Mouse (Mus musculus) heart, adult 2 months (tissue): ENCODE measurements at regions not wholly inside any gene's neighbourhood (a gene's known extent, or its start where the extent isn't known, plus 50 kb on each side); places are given as distances from the start of the nearest gene placed in this dataset.

Experiments used
- CTCF ChIP-seq: fragments of 200-600 bp; IDR thresholded peaks from 2 replicates; pipeline ENCODE4 v1.8.1; 2022; ENCODE audit warnings: antibody characterized with exemption, mild to moderate bottlenecking, moderate library complexity
- EP300 ChIP-seq: fragments of 200-500 bp; IDR thresholded peaks from 2 replicates; pipeline ENCODE4 v1.6.1; 2011; ENCODE audit warnings: low read depth, low read length, control low read depth; ENCODE audit not compliant: insufficient read depth

GRCm38 (mm10) chr10:98146998-98147863, 420.7 kb upstream of the C030005K15Rik start:
- TF ChIP-seq EP300 = no peak
- no peak for TF ChIP-seq CTCF
